Mouse (Mus musculus): ENCODE data around the gene Tpmt. TPM values are rescaled to one million over a fixed set of nuclear protein-coding genes. Genes with fewer than 3 reads are reported as not detected.
A peak's percentile ranks its signal among the peaks of the same experiment; 100 is the strongest.

Gene Tpmt
- polyA plus RNA-seq, 1 experiment from 2014 or later, result 19.6 TPM

- ATAC-seq, result no peak
- WGBS, result 77% methylated on average over 2 of the region's 2 CpGs
- no peak overlapping the region for H3K9ac ChIP-seq (ENCODE audit: low read depth, low read length)
- no peak overlapping the region for H3K4me3 ChIP-seq (ENCODE audit: low read length)
- no peaks in the 10 kb centered on the region for H3K27me3 ChIP-seq (replicated peaks; ENCODE audit: control insufficient read depth, insufficient read depth, low read length)
- H3K27ac ChIP-seq (ENCODE audit: low read depth, low read length), result no peak overlapping the region
- no peaks in the 10 kb centered on the region for H3K4me1 ChIP-seq (ENCODE audit: control insufficient read depth, insufficient read depth, low read depth, low read length)
- H3K4me2 ChIP-seq (ENCODE audit: low read length), result no peak overlapping the region
- no peaks in the 10 kb centered on the region for H3K9me3 ChIP-seq (ENCODE audit: control insufficient read depth, low read length)
- no peaks in the 10 kb centered on the region for H3K36me3 ChIP-seq (ENCODE audit: control insufficient read depth, insufficient read depth, low read length)
These were observed 51.3 kb downstream of the Tpmt start for GRCm38 (mm10) chr13:46993274-46993551.

- no peak for ATAC-seq
- no peak overlapping the region for H3K27ac ChIP-seq (ENCODE audit: low read depth, low read length)
- H3K4me2 ChIP-seq (ENCODE audit: low read length), result no peak overlapping the region
- 76% methylated on average over 7 of the region's 7 CpGs for WGBS
- H3K36me3 ChIP-seq (ENCODE audit: control insufficient read depth, insufficient read depth, low read length), result no peaks in the 10 kb centered on the region
- H3K4me3 ChIP-seq (ENCODE audit: low read length), result no peak overlapping the region
- H3K9me3 ChIP-seq (ENCODE audit: control insufficient read depth, low read length), result no peaks in the 10 kb centered on the region
- H3K4me1 ChIP-seq (ENCODE audit: control insufficient read depth, insufficient read depth, low read depth, low read length), result no peaks in the 10 kb centered on the region
- no peak overlapping the region for H3K9ac ChIP-seq (ENCODE audit: low read depth, low read length)
- H3K27me3 ChIP-seq (replicated peaks; ENCODE audit: control insufficient read depth, insufficient read depth, low read length), result no peaks in the 10 kb centered on the region
These were observed 51.8 kb downstream of the Tpmt start for GRCm38 (mm10) chr13:46992516-46993273.

DNA sequence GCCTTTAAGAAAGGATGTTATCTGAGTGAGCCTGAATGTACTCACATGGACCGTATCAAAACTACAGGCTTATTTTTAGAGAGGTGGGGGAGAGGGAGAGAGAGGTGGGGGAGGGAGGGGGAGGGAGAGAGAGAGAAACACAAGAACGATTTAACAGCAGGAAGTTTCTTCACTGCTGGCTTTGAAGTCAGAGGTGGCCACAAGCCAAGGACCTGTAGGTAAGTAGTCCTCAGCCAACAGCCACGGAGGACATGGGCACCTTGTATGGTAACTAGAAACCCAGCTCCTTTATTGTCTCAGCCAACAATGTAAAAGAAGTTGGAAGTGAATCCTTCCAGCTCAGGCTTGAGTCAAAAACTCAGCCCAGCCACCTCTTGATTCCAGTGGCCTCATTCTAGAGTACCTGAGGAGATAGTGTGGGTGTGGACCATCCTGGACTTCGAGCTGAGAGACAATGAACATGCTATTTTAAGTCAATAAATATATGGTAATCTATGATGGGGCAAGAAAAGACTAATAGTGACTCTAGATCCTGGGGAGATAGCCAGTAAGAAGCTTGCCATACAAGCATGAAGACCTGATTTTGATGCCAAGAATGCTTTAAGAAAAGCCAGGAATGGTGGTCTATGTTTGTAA, 54.0 kb downstream of the Tpmt start:
- no peaks in the 10 kb centered on the region for H3K4me1 ChIP-seq (ENCODE audit: control insufficient read depth, insufficient read depth, low read depth, low read length)
- H3K4me2 ChIP-seq (ENCODE audit: low read length), result no peak overlapping the region
- H3K9ac ChIP-seq (ENCODE audit: low read depth, low read length), result no peak overlapping the region
- H3K27ac ChIP-seq (ENCODE audit: low read depth, low read length), result no peak overlapping the region
- no peaks in the 10 kb centered on the region for H3K27me3 ChIP-seq (replicated peaks; ENCODE audit: control insufficient read depth, insufficient read depth, low read length)
- 53% methylated on average over 4 of the region's 4 CpGs for WGBS
- H3K9me3 ChIP-seq (ENCODE audit: control insufficient read depth, low read length), result no peaks in the 10 kb centered on the region
- H3K36me3 ChIP-seq (ENCODE audit: control insufficient read depth, insufficient read depth, low read length), result no peaks in the 10 kb centered on the region
- no peak for ATAC-seq
- no peak overlapping the region for H3K4me3 ChIP-seq (ENCODE audit: low read length)

- Histone ChIP-seq H3K9me3 (ENCODE audit: control insufficient read depth, low read length) (no peaks in the 10 kb centered on the region), H3K27ac (ENCODE audit: low read depth, low read length) (no peak overlapping the region), H3K4me2 (ENCODE audit: low read length) (no peak overlapping the region), H3K27me3 (replicated peaks; ENCODE audit: control insufficient read depth, insufficient read depth, low read length) (no peaks in the 10 kb centered on the region), H3K9ac (ENCODE audit: low read depth, low read length) (no peak overlapping the region), H3K4me1 (ENCODE audit: control insufficient read depth, insufficient read depth, low read depth, low read length) (no peaks in the 10 kb centered on the region), H3K36me3 (ENCODE audit: control insufficient read depth, insufficient read depth, low read length) (no peaks in the 10 kb centered on the region), H3K4me3 (ENCODE audit: low read length) (no peak overlapping the region)
- WGBS, result 80% methylated on average over 8 of the region's 8 CpGs
- no peak for ATAC-seq
These were observed 56.6 kb downstream of the Tpmt start for GRCm38 (mm10) chr13:46987941-46988340.

DNA sequence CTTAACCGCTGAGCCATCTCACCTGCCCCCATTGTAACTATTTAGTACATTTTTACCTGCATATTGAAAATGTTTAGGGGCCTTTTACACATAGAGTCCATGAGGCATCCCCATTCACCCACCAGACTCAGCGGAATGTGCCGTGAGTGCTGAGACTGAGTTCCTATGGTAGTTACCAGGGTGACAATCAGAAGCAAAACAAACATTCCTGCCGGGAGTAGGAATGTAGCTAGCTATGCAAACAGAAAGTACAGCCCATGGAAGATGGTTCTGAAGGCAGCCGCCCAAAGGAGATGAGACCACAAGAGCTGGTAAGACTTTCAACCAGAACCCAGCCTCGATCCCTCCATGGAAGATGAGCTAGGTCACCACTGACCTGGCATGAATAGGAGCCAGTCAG, 58.3 kb downstream of the Tpmt start:
- no peak for ATAC-seq
- no peaks in the 10 kb centered on the region for H3K4me1 ChIP-seq (ENCODE audit: control insufficient read depth, insufficient read depth, low read depth, low read length)
- no peak overlapping the region for H3K9ac ChIP-seq (ENCODE audit: low read depth, low read length)
- no peaks in the 10 kb centered on the region for H3K36me3 ChIP-seq (ENCODE audit: control insufficient read depth, insufficient read depth, low read length)
- WGBS, result 67% methylated on average over 6 of the region's 6 CpGs
- H3K27me3 ChIP-seq (replicated peaks; ENCODE audit: control insufficient read depth, insufficient read depth, low read length), result no peaks in the 10 kb centered on the region
- H3K4me2 ChIP-seq (ENCODE audit: low read length), result no peak overlapping the region
- no peak overlapping the region for H3K27ac ChIP-seq (ENCODE audit: low read depth, low read length)
- no peaks in the 10 kb centered on the region for H3K9me3 ChIP-seq (ENCODE audit: control insufficient read depth, low read length)
- H3K4me3 ChIP-seq (ENCODE audit: low read length), result no peak overlapping the region

- no peaks in the 10 kb centered on the region for H3K9me3 ChIP-seq (ENCODE audit: control insufficient read depth, low read length)
- no peaks in the 10 kb centered on the region for H3K4me1 ChIP-seq (ENCODE audit: control insufficient read depth, insufficient read depth, low read depth, low read length)
- no peaks in the 10 kb centered on the region for H3K36me3 ChIP-seq (ENCODE audit: control insufficient read depth, insufficient read depth, low read length)
- no peak overlapping the region for H3K4me3 ChIP-seq (ENCODE audit: low read length)
- no peak overlapping the region for H3K9ac ChIP-seq (ENCODE audit: low read depth, low read length)
- ATAC-seq, result no peak
- no peak overlapping the region for H3K27ac ChIP-seq (ENCODE audit: low read depth, low read length)
- WGBS, result 85% methylated on average over 2 of the region's 2 CpGs
- no peak overlapping the region for H3K4me2 ChIP-seq (ENCODE audit: low read length)
- no peaks in the 10 kb centered on the region for H3K27me3 ChIP-seq (replicated peaks; ENCODE audit: control insufficient read depth, insufficient read depth, low read length)
These were observed 60.7 kb downstream of the Tpmt start for GRCm38 (mm10) chr13:46983878-46984277.

- H3K4me2 ChIP-seq (ENCODE audit: low read length), result no peak overlapping the region
- H3K4me3 ChIP-seq (ENCODE audit: low read length), result no peak overlapping the region
- H3K9me3 ChIP-seq (ENCODE audit: control insufficient read depth, low read length), result no peaks in the 10 kb centered on the region
- WGBS, result 77% methylated on average over 13 of the region's 13 CpGs
- H3K4me1 ChIP-seq (ENCODE audit: control insufficient read depth, insufficient read depth, low read depth, low read length), result peaks cover 4% of the 10 kb centered on the region; the same call in 1 of the 2 replicates
- no peaks in the 10 kb centered on the region for H3K27me3 ChIP-seq (replicated peaks; ENCODE audit: control insufficient read depth, insufficient read depth, low read length)
- no peak overlapping the region for H3K9ac ChIP-seq (ENCODE audit: low read depth, low read length)
- H3K36me3 ChIP-seq (ENCODE audit: control insufficient read depth, insufficient read depth, low read length), result no peaks in the 10 kb centered on the region
- ATAC-seq, result no peak
- no peak overlapping the region for H3K27ac ChIP-seq (ENCODE audit: low read depth, low read length)
These were observed 64.6 kb downstream of the Tpmt start for GRCm38 (mm10) chr13:46979836-46980490.

GRCm38 (mm10) chr13:46976532-46976931, 68.0 kb downstream of the Tpmt start:
- H3K9me3 ChIP-seq (ENCODE audit: control insufficient read depth, low read length), result no peaks in the 10 kb centered on the region
- no peaks in the 10 kb centered on the region for H3K36me3 ChIP-seq (ENCODE audit: control insufficient read depth, insufficient read depth, low read length)
- peaks cover 4% of the 10 kb centered on the region; the same call in 1 of the 2 replicates for H3K4me1 ChIP-seq (ENCODE audit: control insufficient read depth, insufficient read depth, low read depth, low read length)
- H3K27me3 ChIP-seq (replicated peaks; ENCODE audit: control insufficient read depth, insufficient read depth, low read length), result no peaks in the 10 kb centered on the region
- H3K27ac ChIP-seq (ENCODE audit: low read depth, low read length), result no peak overlapping the region
- 90% methylated on average over 7 of the region's 7 CpGs for WGBS
- H3K4me2 ChIP-seq (ENCODE audit: low read length), result no peak overlapping the region
- ATAC-seq, result no peak
- H3K4me3 ChIP-seq (ENCODE audit: low read length), result no peak overlapping the region
- H3K9ac ChIP-seq (ENCODE audit: low read depth, low read length), result no peak overlapping the region

DNA sequence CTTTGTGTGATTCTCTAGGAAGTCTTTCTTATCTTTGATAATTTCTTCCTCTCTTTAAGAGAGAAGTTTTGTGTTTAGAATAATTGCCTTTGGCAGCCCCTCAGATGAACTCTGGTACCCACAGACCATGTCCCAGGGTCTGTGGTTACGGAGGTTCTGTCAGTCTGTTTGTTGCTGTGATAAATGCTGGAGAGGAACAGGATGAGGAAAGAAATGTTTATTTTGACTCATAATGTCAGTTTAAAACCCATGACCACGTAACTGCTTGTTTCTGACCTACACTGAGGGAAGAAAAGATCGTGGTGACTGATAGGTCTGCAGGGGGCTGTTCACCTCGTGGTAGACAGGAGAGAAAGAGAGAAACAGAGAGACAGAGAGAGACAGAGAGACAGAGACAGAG, 68.6 kb downstream of the Tpmt start:
- no peaks in the 10 kb centered on the region for H3K9me3 ChIP-seq (ENCODE audit: control insufficient read depth, low read length)
- no peaks in the 10 kb centered on the region for H3K36me3 ChIP-seq (ENCODE audit: control insufficient read depth, insufficient read depth, low read length)
- whole genome bisulfite sequencing, result 21% methylated on average over 4 of the region's 4 CpGs
- peak overlapping the region; percentile 75 for H3K4me2 ChIP-seq (ENCODE audit: low read length)
- no peak overlapping the region for H3K4me3 ChIP-seq (ENCODE audit: low read length)
- no peak overlapping the region; the same call in 1 of the 2 replicates for H3K9ac ChIP-seq (ENCODE audit: low read depth, low read length)
- peaks cover 4% of the 10 kb centered on the region; the same call in 1 of the 2 replicates for H3K4me1 ChIP-seq (ENCODE audit: control insufficient read depth, insufficient read depth, low read depth, low read length)
- no peak overlapping the region for H3K27ac ChIP-seq (ENCODE audit: low read depth, low read length)
- ATAC-seq, result no peak
- no peaks in the 10 kb centered on the region for H3K27me3 ChIP-seq (replicated peaks; ENCODE audit: control insufficient read depth, insufficient read depth, low read length)

Data from hindbrain, embryonic 16.5 days (tissue).